Mouse (Mus musculus) left cerebral cortex, adult 18-20 months (tissue): ENCODE measurements at regions not wholly inside any gene's neighbourhood (a gene's known extent, or its start where the extent isn't known, plus 50 kb on each side); places are given as distances from the start of the nearest gene placed in this dataset.

Experiments used
- DNase-seq, 2 experiments: peaks; one replicate each; pipeline ENCODE4 v3.0.0; 2021 to 2022; ENCODE audit warnings: low spot score in 2 of 2, mixed read lengths in 1 of 2

- DNase-seq = no peak
These were observed 578.5 kb downstream of the Cetn3 start for GRCm38 (mm10) chr13:82361379-82361778.

- no peak for DNase-seq
These were observed 583.9 kb downstream of the Cetn3 start for GRCm38 (mm10) chr13:82366768-82367167.

GRCm38 (mm10) chr13:82371579-82371978 lies 588.7 kb downstream of the Cetn3 start:
- DNase-seq = no peak

GRCm38 (mm10) chr13:82372612-82373011 lies 589.7 kb downstream of the Cetn3 start:
- no peak for DNase-seq

GRCm38 (mm10) chr13:82392908-82393307 lies 610.0 kb downstream of the Cetn3 start:
- DNase-seq = peak; percentile 7 to 14

- no peak for DNase-seq
These were observed 610.6 kb downstream of the Cetn3 start for GRCm38 (mm10) chr13:82393496-82393895.

- DNase-seq = no peak
These were observed 630.8 kb downstream of the Cetn3 start for GRCm38 (mm10) chr13:82413677-82414076.

- no peak for DNase-seq
These were observed 638.1 kb downstream of the Cetn3 start for GRCm38 (mm10) chr13:82420966-82421365.

- no peak for DNase-seq
These were observed 641.2 kb downstream of the Cetn3 start for GRCm38 (mm10) chr13:82423911-82424654.

- DNase-seq = peak in 1 of 2 experiments; percentile 22
These were observed 642.0 kb downstream of the Cetn3 start for GRCm38 (mm10) chr13:82424732-82425341.

- DNase-seq = no peak
These were observed 649.5 kb downstream of the Cetn3 start for GRCm38 (mm10) chr13:82432411-82432810.

GRCm38 (mm10) chr13:82439294-82439693 lies 656.4 kb downstream of the Cetn3 start:
- no peak for DNase-seq

GRCm38 (mm10) chr13:82453650-82454049 lies 670.8 kb downstream of the Cetn3 start:
- DNase-seq = no peak

- peak; percentile 5 to 18 for DNase-seq
These were observed 700.5 kb downstream of the Cetn3 start for GRCm38 (mm10) chr13:82483265-82483929.

- no peak for DNase-seq
These were observed 713.7 kb downstream of the Cetn3 start for GRCm38 (mm10) chr13:82496606-82497005.

- peak; percentile 32 to 56 for DNase-seq
These were observed 725.3 kb downstream of the Cetn3 start for GRCm38 (mm10) chr13:82508176-82508575.

GRCm38 (mm10) chr13:82509512-82509911 lies 726.6 kb downstream of the Cetn3 start:
- no peak for DNase-seq
